In the genomic region with DNA sequence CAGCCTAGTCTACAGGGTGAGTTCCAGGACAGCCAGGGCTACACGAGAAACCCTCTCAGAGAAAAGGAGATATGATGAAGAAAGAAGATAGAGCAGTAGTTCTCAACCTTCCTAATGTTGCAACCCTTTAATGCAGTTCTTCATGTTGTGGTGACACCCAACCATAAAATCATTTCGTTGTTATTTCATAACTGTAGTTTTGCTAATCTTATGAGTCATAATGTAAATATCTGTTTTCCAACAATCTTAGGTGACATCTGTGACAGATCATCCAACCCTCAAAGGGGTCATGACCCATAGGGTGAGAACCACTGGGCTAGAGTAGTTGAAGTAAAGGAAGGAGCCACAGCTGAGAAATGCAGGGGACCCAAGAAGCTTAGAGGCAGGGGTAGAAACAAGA, we compare ENCODE assay signal across 26 mouse cellular contexts. TPM values are rescaled to one million over a fixed set of nuclear protein-coding genes. Genes with fewer than 3 reads are reported as not detected.
DNase-seq lines count a peak whose midpoint lies in the region; ATAC-seq lines count a peak whose summit lies in the region.
"Had no signal": no experiment of that assay in that cellular context is flagged by ENCODE, and none has a peak within 500 bp of the region (broad histone marks: within the 10 kb centered on the region; RNA-seq: fewer than 3 reads in every experiment).

No protein-coding gene starts in this region.

- peak; percentile 17 for ATAC-seq in CD4-positive, CD25-positive, alpha-beta regulatory T cell, adult 4 months
- 0 out of 2 replicates have a peak, but pooled peaks have one; percentile 24 for ATAC-seq in megakaryocyte, adult 5-6 weeks (ENCODE audit: poor library complexity, severe bottlenecking)
- ATAC-seq in erythroblast, adult 5-6 weeks (replicated peaks; ENCODE audit: low FRiP score, poor library complexity, severe bottlenecking): no peak
- no peak for ATAC-seq in megakaryocyte-erythroid progenitor cell, adult 5-6 weeks (replicated peaks; ENCODE audit: low FRiP score, low TSS enrichment, poor library complexity, severe bottlenecking)
- ATAC-seq: forebrain, postnatal 0 days; hindbrain, postnatal 0 days; Patski had no signal

- peak; percentile 27 for DNase-seq in 3134 (ENCODE audit: extremely low read depth, insufficient read length, low spot score)
- peak; percentile 20 for DNase-seq in induced T-regulatory cell, adult 2 months (ENCODE audit: low read depth)
- no peak for DNase-seq in layer of hippocampus, adult 18-20 months (ENCODE audit: low spot score in 2 of 2)
- DNase-seq: adrenal gland, postnatal 25 days; B cell, adult 2 months; cerebellum, adult 11-12 months; cerebellum, adult 9-11 months; forebrain, postnatal 0 days; heart, adult 11 months; heart, postnatal 36 days; kidney, adult 18-20 months; kidney, postnatal 25 days; liver; lung, embryonic 14.5 days; lung, postnatal 14 days; retina, postnatal 1 day; spleen, adult 18-20 months; thymus, adult 18-20 months; thymus, postnatal 25 days had no signal

RNA-seq across cellular contexts. Expression of gene Magi3, which starts 35.9 kb away (rescaled TPM):
- 1 to 10 TPM; 4.1 to 5.0 TPM for polyA plus RNA-seq in CD4-positive, CD25-positive, alpha-beta regulatory T cell, adult 4 months (2017; shearing (Covaris generic))
- total RNA-seq in megakaryocyte, adult 5-6 weeks (2015): 4.7 and 6.2 TPM in 2 replicates
- total RNA-seq in megakaryocyte, adult 5-6 weeks (2017): 10.4 and 10.9 TPM in 2 replicates
- total RNA-seq in erythroblast, adult 5-6 weeks (2015; ENCODE audit: low replicate concordance): 1.7 TPM in 1 of 2 replicates, not detected in the other
- 2.2 and 4.3 TPM in 2 replicates for total RNA-seq in erythroblast, adult 5-6 weeks (2017; ENCODE audit: low replicate concordance)
- total RNA-seq in layer of hippocampus, adult 18-20 months (2021): 10 to 100 TPM; 33.4 to 34.2 TPM
- 1.4 and 2.1 TPM in 2 replicates for total RNA-seq in megakaryocyte-erythroid progenitor cell, adult 5-6 weeks (2014; fragmentation: Nextera tagmentation)
- 1.9 and 5.4 TPM in 2 replicates for total RNA-seq in megakaryocyte-erythroid progenitor cell, adult 5-6 weeks (2017)
- polyA plus RNA-seq: G1E had no signal

Comparison
In these comparisons a context has a peak if more than half of its experiments do, and no peak if none do; other contexts are left out.
1. DNase-seq: peak in 3134 (single experiment) and induced T-regulatory cell, adult 2 months (single experiment); none in layer of hippocampus, adult 18-20 months (0 of 2).
2. ATAC-seq: peak in CD4-positive, CD25-positive, alpha-beta regulatory T cell, adult 4 months (single experiment) and megakaryocyte, adult 5-6 weeks (single experiment); none in erythroblast, adult 5-6 weeks (single experiment) and megakaryocyte-erythroid progenitor cell, adult 5-6 weeks (single experiment).